Mouse (Mus musculus) myocyte (in vitro differentiated cells): ENCODE results near the gene Xbp1. TPM values are rescaled to one million over a fixed set of nuclear protein-coding genes. Genes with fewer than 3 reads are reported as not detected.

Source experiments
- H3K27me3 ChIP-seq: one replicate; pipeline ENCODE4 v1.6.1; 2011; ENCODE audit not compliant: control insufficient read depth, insufficient read depth, insufficient read length
- H3K36me3 ChIP-seq: one replicate; pipeline ENCODE4 v1.6.1; 2011; ENCODE audit not compliant: control insufficient read depth, insufficient read depth
- H3K4me2 ChIP-seq: one replicate; pipeline ENCODE4 v1.6.1; 2011; ENCODE audit warnings: low read depth, control low read depth
- H3K4me3 ChIP-seq: one replicate; pipeline ENCODE4 v1.5.1; 2011; ENCODE audit warnings: mild to moderate bottlenecking, control low read depth, moderate library complexity
- H3K79me2 ChIP-seq: one replicate; pipeline ENCODE4 v1.6.1; 2011; ENCODE audit not compliant: control insufficient read depth, insufficient read depth
- H3ac ChIP-seq: one replicate; pipeline ENCODE4 v1.6.1; 2011; ENCODE audit not compliant: control insufficient read depth, insufficient read length
- CEBPB ChIP-seq: IDR thresholded peaks from 2 replicates; pipeline ENCODE4 v1.6.1; 2011; ENCODE audit warnings: mild to moderate bottlenecking, moderate library complexity; ENCODE audit not compliant: poor library complexity, insufficient read depth, severe bottlenecking
- E2F4 ChIP-seq: IDR thresholded peaks from one replicate; pipeline ENCODE4 v1.6.1; 2011; ENCODE audit warnings: mild to moderate bottlenecking, control low read depth, moderate library complexity; ENCODE audit not compliant: insufficient read depth
- MAX ChIP-seq: IDR thresholded peaks from one replicate; pipeline ENCODE4 v1.6.1; 2011; ENCODE audit warnings: low read depth, mild to moderate bottlenecking, control low read depth
- MYOD1 ChIP-seq, 3 experiments: IDR thresholded peaks; one replicate each; pipeline ENCODE4 v1.6.1; 2011; ENCODE audit warnings: control low read depth in 2 of 3, low read depth in 2 of 3, mild to moderate bottlenecking in 2 of 3, moderate library complexity in 1 of 3; ENCODE audit not compliant: insufficient read length in 2 of 3, control insufficient read depth in 1 of 3
- MYOG ChIP-seq, 3 experiments: IDR thresholded peaks; one replicate each; pipeline ENCODE4 v1.6.1; 2011; ENCODE audit warnings: control low read depth in 2 of 3, low read depth in 2 of 3, mild to moderate bottlenecking in 2 of 3; ENCODE audit not compliant: insufficient read length in 2 of 3, control insufficient read depth in 1 of 3, insufficient read depth in 1 of 3
- POLR2A ChIP-seq: IDR thresholded peaks from one replicate; pipeline ENCODE4 v1.6.1; 2011; ENCODE audit warnings: low read depth, mild to moderate bottlenecking, control low read depth, moderate library complexity; ENCODE audit not compliant: insufficient read length
- POLR2AphosphoS2 ChIP-seq: IDR thresholded peaks from one replicate; pipeline ENCODE4 v1.6.1; 2011; ENCODE audit warnings: low read depth, control low read depth; ENCODE audit not compliant: insufficient read length
- REST ChIP-seq: IDR thresholded peaks from one replicate; pipeline ENCODE4 v1.6.1; 2011; ENCODE audit warnings: mild to moderate bottlenecking, control low read depth, moderate library complexity; ENCODE audit not compliant: insufficient read depth, insufficient read length
- SRF ChIP-seq: IDR thresholded peaks from one replicate; pipeline ENCODE4 v1.6.1; 2011; ENCODE audit warnings: low read depth; ENCODE audit not compliant: control insufficient read depth, insufficient read length
- TCF12 ChIP-seq: IDR thresholded peaks from one replicate; pipeline ENCODE4 v1.6.1; 2011; ENCODE audit warnings: mild to moderate bottlenecking, control low read depth; ENCODE audit not compliant: poor library complexity, insufficient read depth, severe bottlenecking
- TCF3 ChIP-seq: IDR thresholded peaks from one replicate; pipeline ENCODE4 v1.6.1; 2011; ENCODE audit warnings: low read depth, control low read depth; ENCODE audit not compliant: insufficient read length
- USF1 ChIP-seq: IDR thresholded peaks from one replicate; pipeline ENCODE4 v1.6.1; 2011; ENCODE audit warnings: low read depth, mild to moderate bottlenecking, control low read depth, moderate library complexity
- polyA plus RNA-seq: library from polyadenylated mRNA; unstranded; fragments of >200 nt; fragmentation: generic; extraction: Trizol; gene quantifications from one replicate; pipeline ENCODE4 v1.2.1, GENCODE M21; 2012; ENCODE audit warnings: missing spikeins

Xbp1 gene
- polyA plus RNA-seq, 1 experiment = 102 TPM

DNA sequence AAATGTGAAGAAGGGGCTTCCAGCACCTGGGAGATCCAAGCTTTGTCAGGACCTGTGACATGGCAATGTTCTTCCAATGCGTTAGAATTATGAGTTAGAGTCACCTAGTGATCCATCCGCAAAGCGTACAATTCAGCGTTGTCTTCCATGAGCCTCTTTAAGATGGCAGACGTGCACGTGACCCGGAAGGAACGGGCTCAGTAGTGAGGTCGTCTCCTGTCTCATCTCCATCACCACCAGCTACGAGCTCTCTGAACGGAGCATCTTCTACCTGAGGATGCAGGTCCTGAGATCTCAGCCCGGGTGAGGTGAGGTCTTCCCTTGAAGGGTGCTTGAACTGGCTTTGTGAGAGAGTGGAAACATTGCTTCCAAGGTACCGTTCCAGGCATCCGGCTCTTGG is 3.8 kb upstream of the Xbp1 start:
- no peak overlapping the region for H3K4me3 ChIP-seq
- H3K27me3 ChIP-seq = no peaks in the 10 kb centered on the region
- no peaks in the 10 kb centered on the region for H3K36me3 ChIP-seq
- peaks cover 6% of the 10 kb centered on the region for H3K79me2 ChIP-seq
- H3ac ChIP-seq = no peak overlapping the region
- no peak for TF ChIP-seq E2F4
- TF ChIP-seq TCF3 = no peak
- no peak for TF ChIP-seq USF1
- TF ChIP-seq POLR2A = no peak
- no peak for TF ChIP-seq MYOG (IDR thresholded peaks at IDR 0.05; ENCODE audit: control insufficient read depth in 1 of 3, insufficient read depth in 1 of 3, insufficient read length in 2 of 3, low read depth in 2 of 3)
- TF ChIP-seq POLR2AphosphoS2 = no peak
- no peak for TF ChIP-seq MYOD1 (IDR thresholded peaks at IDR 0.05; ENCODE audit: control insufficient read depth in 1 of 3, insufficient read length in 2 of 3, low read depth in 2 of 3)
- no peak for TF ChIP-seq REST
- TF ChIP-seq SRF = no peak
- no peak for TF ChIP-seq CEBPB
- no peak for TF ChIP-seq MAX
- no peak for TF ChIP-seq TCF12
- no peak overlapping the region for H3K4me2 ChIP-seq

DNA sequence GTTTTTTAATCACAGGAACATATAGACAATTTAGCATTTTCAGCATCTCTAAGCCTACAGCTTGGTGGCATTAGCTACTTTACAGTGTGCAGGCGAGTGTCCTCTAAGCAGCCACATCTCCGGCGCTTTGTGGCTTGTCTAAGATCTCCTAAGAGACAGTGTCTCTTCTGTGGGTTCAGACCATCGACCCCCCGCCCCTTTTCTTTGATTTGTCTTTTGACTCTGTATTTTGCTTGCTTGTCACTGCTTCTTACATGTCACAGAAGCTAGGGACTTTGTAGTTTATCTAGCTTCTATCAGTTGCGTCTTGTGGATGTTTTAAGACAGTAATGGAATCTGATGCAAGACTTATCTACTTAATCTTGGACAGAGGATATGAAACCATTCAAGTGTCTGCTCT is 3.1 kb upstream of the Xbp1 start:
- no peak overlapping the region for H3K4me2 ChIP-seq
- no peak for TF ChIP-seq TCF12
- TF ChIP-seq USF1 = no peak
- TF ChIP-seq CEBPB = no peak
- TF ChIP-seq MYOG (IDR thresholded peaks at IDR 0.05; ENCODE audit: control insufficient read depth in 1 of 3, insufficient read depth in 1 of 3, insufficient read length in 2 of 3, low read depth in 2 of 3) = no peak
- no peak for TF ChIP-seq REST
- TF ChIP-seq POLR2AphosphoS2 = no peak
- TF ChIP-seq E2F4 = no peak
- TF ChIP-seq MYOD1 (IDR thresholded peaks at IDR 0.05; ENCODE audit: control insufficient read depth in 1 of 3, insufficient read length in 2 of 3, low read depth in 2 of 3) = no peak
- TF ChIP-seq SRF = no peak
- TF ChIP-seq POLR2A = no peak
- TF ChIP-seq MAX = no peak
- TF ChIP-seq TCF3 = no peak
- H3ac ChIP-seq = no peak overlapping the region
- H3K4me3 ChIP-seq = no peak overlapping the region
- H3K79me2 ChIP-seq = peaks cover 10% of the 10 kb centered on the region
- H3K27me3 ChIP-seq = no peaks in the 10 kb centered on the region
- H3K36me3 ChIP-seq = peaks cover 2% of the 10 kb centered on the region

DNA sequence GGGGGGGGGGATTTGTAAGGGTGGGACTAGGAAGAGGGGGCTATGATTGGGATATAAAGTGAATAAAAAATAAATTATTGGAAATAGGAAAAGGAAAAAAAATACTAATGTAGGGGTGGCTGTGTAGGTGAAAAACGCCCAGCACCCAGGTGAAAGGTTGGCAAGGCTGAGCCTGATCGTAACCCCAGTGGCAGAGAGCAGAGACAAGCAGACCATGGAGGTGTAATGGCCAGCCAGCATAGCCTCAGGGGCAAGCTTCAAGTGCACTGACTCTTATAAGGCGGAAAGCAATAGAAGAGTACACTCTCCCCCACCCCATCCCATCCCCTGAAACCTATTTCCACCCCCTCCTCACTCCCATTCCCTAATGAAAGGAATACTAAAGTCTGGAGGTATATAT is 778 bp upstream of the Xbp1 start:
- TF ChIP-seq CEBPB = no peak
- no peak for TF ChIP-seq E2F4
- TF ChIP-seq MAX = no peak
- peaks cover 29% of the 10 kb centered on the region for H3K79me2 ChIP-seq
- H3K4me2 ChIP-seq = peak overlapping the region; percentile 92
- H3K27me3 ChIP-seq = no peaks in the 10 kb centered on the region
- H3K36me3 ChIP-seq = peaks cover 26% of the 10 kb centered on the region
- H3ac ChIP-seq = no peak overlapping the region
- peak overlapping the region; percentile 75 for H3K4me3 ChIP-seq

DNA sequence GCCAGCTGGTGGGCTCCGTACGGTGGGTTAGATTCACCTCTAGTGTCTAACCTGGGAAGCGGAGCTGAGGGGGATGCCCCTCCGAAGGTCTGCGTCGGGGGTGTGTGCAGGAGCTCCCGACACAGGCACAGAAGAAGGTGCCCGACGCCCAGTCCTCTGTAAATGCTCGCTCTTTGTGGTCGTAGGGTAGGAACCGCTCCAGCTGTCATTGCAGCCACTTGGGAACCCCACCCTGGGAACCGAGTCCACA is 732 bp downstream of the Xbp1 start:
- H3K4me2 ChIP-seq = no peak overlapping the region
- peaks cover 29% of the 10 kb centered on the region for H3K79me2 ChIP-seq
- TF ChIP-seq CEBPB (no peak), MYOG (IDR thresholded peaks at IDR 0.05; ENCODE audit: control insufficient read depth in 1 of 3, insufficient read depth in 1 of 3, insufficient read length in 2 of 3, low read depth in 2 of 3) (peak in 1 of 3 experiments; percentile 52), MAX (no peak), TCF3 (no peak), REST (no peak)
- peak overlapping the region; percentile 75 for H3K4me3 ChIP-seq
- H3ac ChIP-seq = peak overlapping the region; percentile 64
- no peaks in the 10 kb centered on the region for H3K27me3 ChIP-seq
- peaks cover 41% of the 10 kb centered on the region for H3K36me3 ChIP-seq

DNA sequence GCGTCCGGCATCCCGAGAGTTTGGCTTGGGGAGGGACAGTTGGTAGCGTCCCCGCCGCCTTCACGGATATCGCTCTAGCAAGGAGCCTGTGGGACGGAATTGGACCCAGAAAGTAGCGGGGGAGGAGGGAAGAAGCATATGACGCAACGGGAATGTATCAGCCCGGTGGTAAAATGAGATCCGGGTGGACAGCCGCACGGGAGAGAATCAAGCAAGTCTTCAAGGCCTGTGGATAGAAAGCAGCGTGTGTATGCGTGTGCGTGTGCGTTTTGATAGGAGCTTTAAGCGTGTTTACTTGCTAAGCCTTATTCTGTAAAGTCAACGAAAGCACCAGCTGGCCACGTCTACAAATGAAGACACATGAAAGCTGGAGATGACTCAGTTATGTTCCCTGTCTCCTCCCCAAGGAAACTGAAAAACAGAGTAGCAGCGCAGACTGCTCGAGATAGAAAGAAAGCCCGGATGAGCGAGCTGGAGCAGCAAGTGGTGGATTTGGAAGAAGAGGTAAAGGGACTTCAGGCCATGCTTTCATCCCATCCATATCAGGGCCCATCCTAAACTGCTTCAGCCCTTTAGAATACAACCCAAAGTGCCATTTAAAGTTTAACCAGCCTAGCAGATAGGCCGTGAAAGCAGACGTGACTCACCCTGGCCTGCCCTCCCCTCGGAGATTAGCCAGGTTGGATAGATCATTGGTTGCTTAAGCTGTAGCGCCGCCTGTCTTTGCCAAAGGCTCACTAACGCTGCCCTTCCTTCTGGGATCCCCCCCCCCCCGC is 1.2 kb downstream of the Xbp1 start:
- TF ChIP-seq REST = no peak
- TF ChIP-seq MAX = peak; percentile 23
- no peak for TF ChIP-seq SRF
- TF ChIP-seq TCF12 = no peak
- peak; percentile 71 for TF ChIP-seq CEBPB
- TF ChIP-seq MYOG (IDR thresholded peaks at IDR 0.05; ENCODE audit: control insufficient read depth in 1 of 3, insufficient read depth in 1 of 3, insufficient read length in 2 of 3, low read depth in 2 of 3) = peak in 1 of 3 experiments; percentile 6
- peak; percentile 74 for TF ChIP-seq POLR2AphosphoS2
- peak; percentile 40 for TF ChIP-seq POLR2A
- H3K27me3 ChIP-seq = no peaks in the 10 kb centered on the region
- H3ac ChIP-seq = peak overlapping the region; percentile 64
- peaks cover 46% of the 10 kb centered on the region for H3K36me3 ChIP-seq
- H3K4me3 ChIP-seq = peak overlapping the region; percentile 75
- H3K4me2 ChIP-seq = peak overlapping the region; percentile 67
- peaks cover 29% of the 10 kb centered on the region for H3K79me2 ChIP-seq
